Mouse (Mus musculus): ENCODE results near the gene Aco1.

- TF ChIP-seq CTCF (IDR thresholded peaks at IDR 0.05; ENCODE audit: extremely low read depth, insufficient read length, insufficient replicate concordance, low read depth, low read length) (no peak), POLR2A (IDR thresholded peaks at IDR 0.05; ENCODE audit: low read depth, low read length) (no peak)
Observed at GRCm38 (mm10) chr4:40205231-40205903, 62.5 kb downstream of the Aco1 start.

Measured in small intestine, adult 2 months (tissue).